Mouse (Mus musculus): Measurements from ENCODE around the gene Glp1r. TPM values are rescaled to one million over a fixed set of nuclear protein-coding genes. Genes with fewer than 3 reads are reported as not detected.
A peak's percentile ranks its signal among the peaks of the same experiment; 100 is the strongest.

Gene Glp1r
- 0.08 and 0.11 TPM in 2 replicates for polyA plus RNA-seq (2015; fragmentation: Nextera tagmentation; extraction: Ambion mirVana)

- no peak for ATAC-seq (replicated peaks)
- WGBS = under 1% methylated on average over 37 of the region's 37 CpGs
Measured at GRCm38 (mm10) chr17:30901627-30902026, at the start of gene Glp1r. Gene Glp1r, plus strand, starts transcription at chr17:30901817.

GRCm38 (mm10) chr17:30852345-30852744, 49.3 kb upstream of the Glp1r start:
- H3K9me3 ChIP-seq = no peaks in the 10 kb centered on the region
- no peaks in the 10 kb centered on the region for H3K4me1 ChIP-seq
- no peak overlapping the region for H3K4me3 ChIP-seq
- H3K27me3 ChIP-seq = no peaks in the 10 kb centered on the region
- no peaks in the 10 kb centered on the region for H3K36me3 ChIP-seq
- no peak overlapping the region for H3K27ac ChIP-seq (replicated peaks)
- ATAC-seq (replicated peaks) = no peak
- no peak overlapping the region for H3K4me2 ChIP-seq (replicated peaks)
- no peak overlapping the region for H3K9ac ChIP-seq (replicated peaks)

More at GRCm38 (mm10) chr17:30901627-30902026, at the start of gene Glp1r:
- peaks cover 8% of the 10 kb centered on the region for H3K4me1 ChIP-seq
- H3K4me3 ChIP-seq = peak within 1 kb of the TSS; percentile 44
- H3K4me2 ChIP-seq (replicated peaks) = peak within 1 kb of the TSS; percentile 93
- H3K27ac ChIP-seq (replicated peaks) = no peak within 1 kb of the TSS
- H3K9ac ChIP-seq (replicated peaks) = peak within 1 kb of the TSS; percentile 24; the same call in 1 of the 2 replicates
- H3K27me3 ChIP-seq = peaks cover 17% of the 10 kb centered on the region; the same call in 1 of the 2 replicates
- H3K36me3 ChIP-seq = no peaks in the 10 kb centered on the region
- H3K9me3 ChIP-seq = no peaks in the 10 kb centered on the region

- Histone ChIP-seq H3K9ac (replicated peaks) (no peak overlapping the region), H3K36me3 (no peaks in the 10 kb centered on the region), H3K27me3 (no peaks in the 10 kb centered on the region), H3K4me2 (replicated peaks) (no peak overlapping the region), H3K27ac (replicated peaks) (no peak overlapping the region), H3K4me1 (peaks cover 22% of the 10 kb centered on the region), H3K4me3 (no peak overlapping the region), H3K9me3 (no peaks in the 10 kb centered on the region)
- ATAC-seq (replicated peaks) = no peak
- WGBS = 94% methylated on average over 5 of the region's 5 CpGs
Measured at GRCm38 (mm10) chr17:30857347-30857746, 44.3 kb upstream of the Glp1r start.

GRCm38 (mm10) chr17:30858586-30859259, 42.9 kb upstream of the Glp1r start:
- Histone ChIP-seq H3K4me2 (replicated peaks) (no peak overlapping the region), H3K4me3 (no peak overlapping the region), H3K4me1 (peaks cover 22% of the 10 kb centered on the region), H3K9ac (replicated peaks) (no peak overlapping the region), H3K36me3 (no peaks in the 10 kb centered on the region), H3K27ac (replicated peaks) (no peak overlapping the region), H3K27me3 (no peaks in the 10 kb centered on the region), H3K9me3 (no peaks in the 10 kb centered on the region)
- WGBS = 78% methylated on average over 11 of the region's 11 CpGs
- no peak for ATAC-seq (replicated peaks)

GRCm38 (mm10) chr17:30859989-30860585, 41.5 kb upstream of the Glp1r start:
- Histone ChIP-seq H3K36me3 (no peaks in the 10 kb centered on the region), H3K27ac (replicated peaks) (peak overlapping the region; percentile 47), H3K4me1 (peaks cover 22% of the 10 kb centered on the region), H3K9ac (replicated peaks) (no peak overlapping the region), H3K27me3 (no peaks in the 10 kb centered on the region), H3K4me2 (replicated peaks) (no peak overlapping the region), H3K4me3 (no peak overlapping the region), H3K9me3 (no peaks in the 10 kb centered on the region)
- 10% methylated on average over 10 of the region's 10 CpGs for WGBS
- peak; percentile 78 for ATAC-seq (replicated peaks)

- no peak for ATAC-seq (replicated peaks)
- H3K4me2 ChIP-seq (replicated peaks) = no peak overlapping the region
- no peak overlapping the region for H3K9ac ChIP-seq (replicated peaks)
Measured at GRCm38 (mm10) chr17:30860606-30861005, 41.0 kb upstream of the Glp1r start.

GRCm38 (mm10) chr17:30866281-30866680, 35.3 kb upstream of the Glp1r start:
- Histone ChIP-seq H3K4me1 (0 out of 2 replicates have a peak, but pooled peaks cover 5% of the 10 kb centered on the region), H3K27me3 (no peaks in the 10 kb centered on the region), H3K9ac (replicated peaks) (no peak overlapping the region), H3K27ac (replicated peaks) (no peak overlapping the region), H3K36me3 (no peaks in the 10 kb centered on the region), H3K4me3 (no peak overlapping the region), H3K4me2 (replicated peaks) (no peak overlapping the region), H3K9me3 (no peaks in the 10 kb centered on the region)
- 62% methylated on average over 8 of the region's 8 CpGs for WGBS
- no peak for ATAC-seq (replicated peaks)

More at GRCm38 (mm10) chr17:30860606-30861005, 41.0 kb upstream of the Glp1r start:
- no peaks in the 10 kb centered on the region for H3K36me3 ChIP-seq
- H3K27me3 ChIP-seq = no peaks in the 10 kb centered on the region
- no peak overlapping the region for H3K4me3 ChIP-seq
- H3K9me3 ChIP-seq = no peaks in the 10 kb centered on the region
- 28% methylated on average over 7 of the region's 7 CpGs for WGBS
- peak overlapping the region; percentile 47; the same call in 1 of the 2 replicates for H3K27ac ChIP-seq (replicated peaks)
- H3K4me1 ChIP-seq = peaks cover 22% of the 10 kb centered on the region

- 0 out of 2 replicates have a peak overlapping the region, but pooled peaks have one; percentile 6 for H3K27ac ChIP-seq (replicated peaks)
- H3K4me3 ChIP-seq = no peak overlapping the region
- no peaks in the 10 kb centered on the region for H3K36me3 ChIP-seq
- 0 out of 2 replicates have a peak, but pooled peaks cover under 1% of the 10 kb centered on the region for H3K4me1 ChIP-seq
- H3K9me3 ChIP-seq = no peaks in the 10 kb centered on the region
- no peaks in the 10 kb centered on the region for H3K27me3 ChIP-seq
- 64% methylated on average over 9 of the region's 9 CpGs for WGBS
- ATAC-seq (replicated peaks) = no peak
- no peak overlapping the region for H3K4me2 ChIP-seq (replicated peaks)
- H3K9ac ChIP-seq (replicated peaks) = no peak overlapping the region
Measured at GRCm38 (mm10) chr17:30866966-30867365, 34.7 kb upstream of the Glp1r start.

GRCm38 (mm10) chr17:30871040-30871439, 30.6 kb upstream of the Glp1r start:
- Histone ChIP-seq H3K36me3 (no peaks in the 10 kb centered on the region), H3K4me1 (no peaks in the 10 kb centered on the region), H3K9ac (replicated peaks) (no peak overlapping the region), H3K9me3 (no peaks in the 10 kb centered on the region), H3K27me3 (no peaks in the 10 kb centered on the region), H3K4me3 (no peak overlapping the region), H3K27ac (replicated peaks) (no peak overlapping the region), H3K4me2 (replicated peaks) (no peak overlapping the region)
- ATAC-seq (replicated peaks) = no peak
- 29% methylated on average over 10 of the region's 10 CpGs for WGBS

GRCm38 (mm10) chr17:30874276-30874675, 27.3 kb upstream of the Glp1r start:
- WGBS = 67% methylated on average over 15 of the region's 15 CpGs
- no peak for ATAC-seq (replicated peaks)

GRCm38 (mm10) chr17:30877456-30877855, 24.2 kb upstream of the Glp1r start:
- 81% methylated on average over 7 of the region's 7 CpGs for WGBS
- H3K4me2 ChIP-seq (replicated peaks) = no peak overlapping the region
- ATAC-seq (replicated peaks) = no peak
- no peaks in the 10 kb centered on the region for H3K36me3 ChIP-seq
- no peaks in the 10 kb centered on the region for H3K27me3 ChIP-seq
- no peak overlapping the region for H3K9ac ChIP-seq (replicated peaks)
- H3K9me3 ChIP-seq = no peaks in the 10 kb centered on the region
- no peak overlapping the region for H3K4me3 ChIP-seq
- H3K27ac ChIP-seq (replicated peaks) = no peak overlapping the region
- H3K4me1 ChIP-seq = 0 out of 2 replicates have a peak, but pooled peaks cover 8% of the 10 kb centered on the region

More at GRCm38 (mm10) chr17:30874276-30874675, 27.3 kb upstream of the Glp1r start:
- H3K4me2 ChIP-seq (replicated peaks) = no peak overlapping the region
- no peaks in the 10 kb centered on the region for H3K9me3 ChIP-seq
- H3K4me3 ChIP-seq = no peak overlapping the region
- H3K36me3 ChIP-seq = no peaks in the 10 kb centered on the region
- no peaks in the 10 kb centered on the region for H3K27me3 ChIP-seq
- no peak overlapping the region for H3K9ac ChIP-seq (replicated peaks)
- 0 out of 2 replicates have a peak, but pooled peaks cover 4% of the 10 kb centered on the region for H3K4me1 ChIP-seq
- no peak overlapping the region for H3K27ac ChIP-seq (replicated peaks)

- peaks cover 11% of the 10 kb centered on the region; the same call in 1 of the 2 replicates for H3K4me1 ChIP-seq
- WGBS = 60% methylated on average over 6 of the region's 6 CpGs
Measured at GRCm38 (mm10) chr17:30878626-30879025, 23.0 kb upstream of the Glp1r start.

More at GRCm38 (mm10) chr17:30878626-30879025, 23.0 kb upstream of the Glp1r start:
- Histone ChIP-seq H3K9ac (replicated peaks) (no peak overlapping the region), H3K9me3 (no peaks in the 10 kb centered on the region), H3K27me3 (no peaks in the 10 kb centered on the region), H3K4me3 (no peak overlapping the region), H3K4me2 (replicated peaks) (no peak overlapping the region), H3K27ac (replicated peaks) (no peak overlapping the region), H3K36me3 (no peaks in the 10 kb centered on the region)
- ATAC-seq (replicated peaks) = no peak

All from forebrain, embryonic 15.5 days (tissue).